Mouse (Mus musculus): ENCODE results near the gene Slc25a21. TPM values are rescaled to one million over a fixed set of nuclear protein-coding genes. Genes with fewer than 3 reads are reported as not detected.

Slc25a21 gene
- polyA plus RNA-seq, 1 experiment from 2014 or later = 3.1 TPM

DNA sequence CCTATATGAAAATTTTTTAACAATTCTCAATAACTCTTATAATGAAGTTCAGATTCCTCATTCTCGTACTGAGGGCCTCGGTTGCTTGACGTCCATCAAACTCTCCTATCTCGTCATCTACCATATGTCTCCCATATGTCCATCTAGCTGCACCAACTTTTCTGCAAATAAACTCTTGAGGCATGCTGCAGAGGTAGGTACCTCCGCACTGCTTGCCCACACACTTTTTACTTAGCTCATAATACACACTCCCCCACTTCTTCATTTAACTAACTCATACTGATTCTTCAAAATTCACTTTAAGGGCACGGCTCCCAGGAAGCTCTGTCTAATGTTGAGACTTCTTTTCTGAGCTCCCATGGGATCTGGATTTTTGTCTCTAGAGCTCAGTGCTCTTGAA is 222.0 kb downstream of the Slc25a21 start:
- H3K4me3 ChIP-seq (replicated peaks) = no peak overlapping the region
- no peak overlapping the region for H3K27ac ChIP-seq
- no peak overlapping the region for H3K4me2 ChIP-seq
- no peaks in the 10 kb centered on the region for H3K27me3 ChIP-seq
- H3K9me3 ChIP-seq (replicated peaks) = no peaks in the 10 kb centered on the region
- no peaks in the 10 kb centered on the region for H3K36me3 ChIP-seq
- no peak overlapping the region for H3K9ac ChIP-seq
- 86% methylated on average over 6 of the region's 6 CpGs for WGBS
- no peaks in the 10 kb centered on the region for H3K4me1 ChIP-seq
- ATAC-seq (replicated peaks; ENCODE audit: low FRiP score) = no peak

- Histone ChIP-seq H3K36me3 (no peaks in the 10 kb centered on the region), H3K4me2 (no peak overlapping the region), H3K9me3 (replicated peaks) (no peaks in the 10 kb centered on the region), H3K27me3 (peaks cover 3% of the 10 kb centered on the region), H3K27ac (no peak overlapping the region), H3K9ac (no peak overlapping the region), H3K4me1 (0 out of 2 replicates have a peak, but pooled peaks cover 7% of the 10 kb centered on the region), H3K4me3 (replicated peaks) (no peak overlapping the region)
- WGBS = 36% methylated on average over 4 of the region's 4 CpGs
- no peak for ATAC-seq (replicated peaks; ENCODE audit: low FRiP score)
Measured at GRCm38 (mm10) chr12:56963236-56963635, 234.0 kb downstream of the Slc25a21 start.

GRCm38 (mm10) chr12:56959230-56960051 is 237.8 kb downstream of the Slc25a21 start:
- Histone ChIP-seq H3K36me3 (no peaks in the 10 kb centered on the region), H3K4me3 (replicated peaks) (peak overlapping the region; percentile 3; the same call in 1 of the 2 replicates), H3K4me2 (peak overlapping the region; percentile 42), H3K27me3 (peaks cover 24% of the 10 kb centered on the region), H3K9ac (no peak overlapping the region), H3K4me1 (0 out of 2 replicates have a peak, but pooled peaks cover 9% of the 10 kb centered on the region), H3K27ac (no peak overlapping the region), H3K9me3 (replicated peaks) (no peaks in the 10 kb centered on the region)
- ATAC-seq (replicated peaks; ENCODE audit: low FRiP score) = peak; percentile 76
- 14% methylated on average over 9 of the region's 9 CpGs for whole genome bisulfite sequencing

DNA sequence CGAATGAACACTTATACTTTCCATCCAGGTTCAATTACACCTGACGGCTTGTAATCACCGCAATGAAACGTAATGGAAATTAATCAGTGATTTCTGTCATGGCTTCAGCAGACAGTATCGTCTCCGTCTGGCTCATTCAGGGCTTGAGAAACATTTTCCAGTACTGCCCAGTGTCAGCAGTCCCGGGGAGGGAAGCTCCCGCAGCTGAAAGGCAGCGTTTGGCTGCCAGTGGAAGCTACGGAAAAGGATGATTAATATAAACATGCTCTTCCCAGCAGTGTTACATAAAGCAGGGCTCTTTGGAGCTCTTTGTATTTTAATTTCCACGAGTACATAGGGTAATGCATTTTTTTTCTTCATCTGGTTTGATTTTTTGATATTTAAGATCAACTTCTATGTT is 239.0 kb downstream of the Slc25a21 start:
- Histone ChIP-seq H3K4me1 (0 out of 2 replicates have a peak, but pooled peaks cover 9% of the 10 kb centered on the region), H3K36me3 (no peaks in the 10 kb centered on the region), H3K4me2 (no peak overlapping the region), H3K4me3 (replicated peaks) (no peak overlapping the region), H3K9me3 (replicated peaks) (no peaks in the 10 kb centered on the region), H3K27me3 (peaks cover 29% of the 10 kb centered on the region), H3K9ac (no peak overlapping the region), H3K27ac (no peak overlapping the region)
- no peak for ATAC-seq (replicated peaks; ENCODE audit: low FRiP score)
- WGBS = 37% methylated on average over 11 of the region's 11 CpGs

GRCm38 (mm10) chr12:56951749-56952657 is 245.3 kb downstream of the Slc25a21 start:
- Histone ChIP-seq H3K4me2 (no peak overlapping the region), H3K27ac (no peak overlapping the region), H3K9me3 (replicated peaks) (no peaks in the 10 kb centered on the region), H3K27me3 (peaks cover 15% of the 10 kb centered on the region), H3K9ac (no peak overlapping the region), H3K4me3 (replicated peaks) (no peak overlapping the region), H3K36me3 (no peaks in the 10 kb centered on the region), H3K4me1 (0 out of 2 replicates have a peak, but pooled peaks cover 2% of the 10 kb centered on the region)
- ATAC-seq (replicated peaks; ENCODE audit: low FRiP score) = no peak
- WGBS = 15% methylated on average over 11 of the region's 11 CpGs

- H3K36me3 ChIP-seq = no peaks in the 10 kb centered on the region
- no peaks in the 10 kb centered on the region for H3K9me3 ChIP-seq (replicated peaks)
- H3K27ac ChIP-seq = no peak overlapping the region
- H3K27me3 ChIP-seq = no peaks in the 10 kb centered on the region
- ATAC-seq (replicated peaks; ENCODE audit: low FRiP score) = no peak
- H3K4me1 ChIP-seq = no peaks in the 10 kb centered on the region
- no peak overlapping the region for H3K4me3 ChIP-seq (replicated peaks)
- no peak overlapping the region for H3K9ac ChIP-seq
- H3K4me2 ChIP-seq = no peak overlapping the region
- WGBS = 92% methylated on average over 1 of the region's 1 CpGs
Measured at GRCm38 (mm10) chr12:56944265-56944664, 253.0 kb downstream of the Slc25a21 start.

GRCm38 (mm10) chr12:56940861-56941260 is 256.4 kb downstream of the Slc25a21 start:
- WGBS = 55% methylated on average over 3 of the region's 3 CpGs

GRCm38 (mm10) chr12:56918145-56918544 is 279.1 kb downstream of the Slc25a21 start:
- ATAC-seq (replicated peaks; ENCODE audit: low FRiP score) = no peak
- H3K4me3 ChIP-seq (replicated peaks) = no peak overlapping the region
- no peaks in the 10 kb centered on the region for H3K9me3 ChIP-seq (replicated peaks)
- no peaks in the 10 kb centered on the region for H3K27me3 ChIP-seq
- H3K27ac ChIP-seq = no peak overlapping the region
- H3K9ac ChIP-seq = no peak overlapping the region
- WGBS = 77% methylated on average over 6 of the region's 6 CpGs
- H3K4me1 ChIP-seq = no peaks in the 10 kb centered on the region
- no peak overlapping the region for H3K4me2 ChIP-seq
- H3K36me3 ChIP-seq = no peaks in the 10 kb centered on the region

More at GRCm38 (mm10) chr12:56940861-56941260, 256.4 kb downstream of the Slc25a21 start:
- H3K36me3 ChIP-seq = no peaks in the 10 kb centered on the region
- H3K4me1 ChIP-seq = no peaks in the 10 kb centered on the region
- no peak overlapping the region for H3K4me2 ChIP-seq
- H3K9ac ChIP-seq = no peak overlapping the region
- no peak overlapping the region for H3K27ac ChIP-seq
- no peaks in the 10 kb centered on the region for H3K9me3 ChIP-seq (replicated peaks)
- ATAC-seq (replicated peaks; ENCODE audit: low FRiP score) = no peak
- no peak overlapping the region for H3K4me3 ChIP-seq (replicated peaks)
- no peaks in the 10 kb centered on the region for H3K27me3 ChIP-seq

DNA sequence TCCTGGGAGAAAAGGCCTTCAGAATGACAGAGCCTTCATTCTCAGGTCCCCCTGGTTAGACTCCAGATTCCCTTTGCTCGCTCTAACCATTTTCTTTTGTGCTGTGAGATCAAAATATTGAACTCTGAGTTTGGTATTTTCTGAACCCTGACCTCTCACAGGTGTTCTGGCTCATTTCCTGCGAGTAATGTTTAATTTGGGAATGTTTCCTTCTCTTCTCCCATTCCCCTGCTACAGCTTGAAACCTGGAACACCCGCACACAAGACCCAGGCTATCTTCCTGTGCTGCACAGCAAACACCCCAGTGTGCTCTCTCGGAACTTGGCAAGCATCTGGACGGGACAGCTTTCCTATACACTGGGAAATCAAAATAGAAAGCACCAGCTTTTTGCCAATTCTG is 290.8 kb downstream of the Slc25a21 start:
- no peak overlapping the region for H3K9ac ChIP-seq
- H3K27me3 ChIP-seq = no peaks in the 10 kb centered on the region
- no peak overlapping the region for H3K27ac ChIP-seq
- no peaks in the 10 kb centered on the region for H3K36me3 ChIP-seq
- ATAC-seq (replicated peaks; ENCODE audit: low FRiP score) = no peak
- H3K4me1 ChIP-seq = peaks cover 10% of the 10 kb centered on the region
- H3K4me3 ChIP-seq (replicated peaks) = no peak overlapping the region
- no peak overlapping the region for H3K4me2 ChIP-seq
- no peaks in the 10 kb centered on the region for H3K9me3 ChIP-seq (replicated peaks)
- WGBS = 53% methylated on average over 5 of the region's 5 CpGs

- peak overlapping the region; percentile 7; the same call in 1 of the 2 replicates for H3K27ac ChIP-seq
- no peak overlapping the region for H3K9ac ChIP-seq
- H3K4me1 ChIP-seq = peaks cover 10% of the 10 kb centered on the region
- H3K36me3 ChIP-seq = no peaks in the 10 kb centered on the region
- no peaks in the 10 kb centered on the region for H3K9me3 ChIP-seq (replicated peaks)
- 25% methylated on average over 9 of the region's 9 CpGs for WGBS
- no peaks in the 10 kb centered on the region for H3K27me3 ChIP-seq
- peak overlapping the region; percentile 17; the same call in 1 of the 2 replicates for H3K4me2 ChIP-seq
- no peak overlapping the region for H3K4me3 ChIP-seq (replicated peaks)
- peak; percentile 86 for ATAC-seq (replicated peaks; ENCODE audit: low FRiP score)
Measured at GRCm38 (mm10) chr12:56905652-56906305, 291.5 kb downstream of the Slc25a21 start.

GRCm38 (mm10) chr12:56905222-56905621 is 292.1 kb downstream of the Slc25a21 start:
- H3K36me3 ChIP-seq = no peaks in the 10 kb centered on the region
- peak; percentile 30; the same call in 1 of the 2 replicates for ATAC-seq (replicated peaks; ENCODE audit: low FRiP score)
- WGBS = 23% methylated on average over 7 of the region's 7 CpGs
- peak overlapping the region; percentile 1; the same call in 1 of the 2 replicates for H3K27ac ChIP-seq
- peaks cover 10% of the 10 kb centered on the region for H3K4me1 ChIP-seq
- H3K27me3 ChIP-seq = no peaks in the 10 kb centered on the region
- H3K9me3 ChIP-seq (replicated peaks) = no peaks in the 10 kb centered on the region
- H3K4me3 ChIP-seq (replicated peaks) = no peak overlapping the region
- peak overlapping the region; percentile 17; the same call in 1 of the 2 replicates for H3K4me2 ChIP-seq
- H3K9ac ChIP-seq = no peak overlapping the region
